Mouse (Mus musculus) c-Kit-negative CD71-positive TER-119-positive erythroid progenitor cells, embryonic 14.5 days (primary cell): ENCODE data around the gene Ptprm.

Source experiments
- DNase-seq: peaks from one replicate; pipeline ENCODE4 v3.0.0-alpha.2; 2013; ENCODE audit warnings: low read depth, low spot score

Ptprm gene

DNA sequence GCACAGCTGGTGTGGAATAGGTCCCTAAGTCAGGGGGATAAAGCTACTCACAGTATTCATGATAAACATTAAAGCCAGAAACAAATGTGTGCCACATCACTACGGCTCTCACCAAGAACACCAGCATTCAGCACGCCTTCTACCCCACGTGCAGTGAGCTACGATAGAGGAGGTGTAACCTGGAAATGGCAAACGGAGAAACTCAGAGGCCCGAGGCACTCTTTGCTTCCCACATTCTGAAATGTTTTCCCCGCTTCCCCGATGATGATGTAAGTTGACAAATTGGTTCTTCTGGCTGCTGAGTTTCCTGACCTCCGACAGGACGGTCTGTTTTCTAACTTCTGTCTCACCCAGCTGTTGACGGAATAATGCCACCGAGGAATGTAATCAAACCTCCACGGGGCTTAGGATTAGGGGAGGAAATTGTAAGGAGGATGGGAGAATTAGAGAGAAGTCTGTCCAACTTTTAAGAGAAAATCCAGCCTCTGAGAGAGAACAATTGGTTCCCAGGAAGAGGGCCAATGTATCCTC lies 72.6 kb downstream of the Ptprm start:
- no peak for DNase-seq

DNA sequence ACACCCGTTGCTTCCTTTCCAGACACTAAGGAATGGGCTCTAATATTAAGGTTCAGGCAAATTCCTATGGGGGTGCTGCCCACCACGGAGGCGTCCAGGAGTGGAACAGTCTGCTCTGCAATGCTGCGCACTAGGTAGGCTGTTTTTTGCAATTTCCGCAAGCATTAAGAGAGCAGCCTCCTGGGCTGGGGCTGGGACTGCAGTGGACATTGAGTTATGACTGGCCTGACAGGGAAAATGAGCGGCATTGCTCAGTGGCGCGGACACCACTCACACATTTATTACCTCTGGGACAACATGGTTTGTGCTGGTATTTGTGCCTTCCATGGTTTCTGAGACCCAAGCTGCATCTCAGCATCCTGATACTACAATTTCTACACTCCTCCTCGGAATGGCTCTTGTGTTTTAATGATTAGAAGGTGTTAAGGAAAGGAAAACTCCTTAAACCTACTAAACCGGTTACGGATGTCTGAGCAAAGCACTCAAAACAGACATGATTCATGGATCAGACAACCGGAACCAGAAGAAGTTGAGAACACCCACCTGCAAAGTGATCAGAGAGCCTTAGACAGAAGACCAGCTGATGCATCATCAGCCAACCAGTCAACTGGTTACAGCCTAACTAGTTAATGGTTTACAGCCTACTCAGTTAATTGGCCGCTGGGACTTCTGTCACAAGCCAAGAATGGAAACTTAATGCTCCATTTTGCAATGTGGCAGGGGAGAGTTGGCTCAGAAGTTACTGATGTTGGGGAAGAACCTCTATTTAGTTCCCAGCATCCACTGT lies 76.9 kb downstream of the Ptprm start:
- no peak for DNase-seq

DNA sequence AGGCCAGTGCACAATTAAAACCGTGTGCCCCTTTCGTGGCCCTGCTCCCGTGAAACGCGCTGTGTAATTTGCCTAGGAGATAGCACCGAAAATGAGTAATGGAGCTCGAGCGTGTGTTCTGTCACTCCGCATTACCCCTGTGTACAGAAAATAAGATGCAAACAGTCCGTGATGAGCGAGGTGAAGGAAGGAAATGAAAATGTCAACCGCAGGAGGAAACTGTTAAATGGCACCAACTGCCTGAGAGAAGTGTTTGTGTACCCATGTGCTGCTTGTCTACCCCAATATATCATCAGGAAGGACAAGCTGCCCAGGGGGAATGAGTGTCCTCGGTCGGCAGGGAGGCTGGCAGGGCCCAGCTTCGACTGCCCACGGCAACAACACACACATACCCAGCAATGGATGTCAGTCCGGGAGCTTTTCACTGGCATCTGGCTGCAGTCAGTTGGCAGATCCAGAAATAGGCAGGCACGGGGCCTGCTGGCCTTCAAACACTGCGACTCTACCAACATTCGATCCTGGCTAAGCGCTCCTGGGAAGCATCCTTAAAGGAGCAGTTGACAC lies 79.6 kb downstream of the Ptprm start:
- DNase-seq: no peak

DNA sequence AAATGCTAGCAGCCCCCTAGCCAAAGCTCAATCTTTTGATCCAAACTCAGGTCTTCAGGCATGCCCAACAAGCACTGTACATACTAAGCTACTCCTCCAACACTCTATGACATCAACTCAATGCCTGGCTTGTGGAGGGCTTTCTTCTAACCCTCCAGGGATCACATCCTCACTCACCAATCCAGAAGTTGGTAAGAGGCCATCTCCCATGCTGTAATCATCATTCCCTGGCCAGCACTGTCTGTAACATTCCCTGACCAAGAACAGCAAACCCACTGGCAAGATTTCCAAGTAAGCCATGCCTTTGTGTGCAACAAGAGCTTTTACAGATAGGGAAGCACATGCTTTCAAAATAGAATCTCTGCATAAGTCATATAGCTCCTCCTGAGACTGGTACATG lies 81.3 kb downstream of the Ptprm start:
- DNase-seq: no peak

DNA sequence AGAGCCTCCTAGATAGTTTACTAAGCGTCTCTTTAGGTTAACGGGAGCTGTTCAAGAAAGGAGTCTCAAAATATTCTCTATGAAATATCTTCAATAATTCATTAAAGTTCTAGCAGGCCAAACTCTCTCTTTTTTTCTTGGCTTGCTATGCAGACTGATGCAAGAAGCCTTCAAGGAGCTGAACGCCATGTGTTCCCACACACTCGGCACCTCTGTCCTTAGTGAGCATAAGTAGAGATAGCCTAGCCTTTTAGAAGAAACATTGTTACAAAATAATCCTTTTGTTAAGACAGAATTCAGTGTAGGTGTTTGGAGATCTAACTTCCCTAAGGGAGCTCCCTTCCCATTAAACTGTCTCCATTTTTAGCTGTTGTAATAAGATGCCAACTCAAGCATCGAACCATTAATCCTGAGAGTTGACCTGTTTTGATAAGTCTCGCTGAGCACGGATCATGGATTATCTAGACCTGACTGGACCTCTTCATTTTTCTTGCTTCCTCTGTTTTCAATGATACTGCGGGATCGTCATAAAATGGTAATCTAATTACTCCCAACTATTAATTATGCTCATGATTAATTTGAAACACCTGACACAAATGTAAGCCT lies 85.7 kb downstream of the Ptprm start:
- no peak for DNase-seq

DNA sequence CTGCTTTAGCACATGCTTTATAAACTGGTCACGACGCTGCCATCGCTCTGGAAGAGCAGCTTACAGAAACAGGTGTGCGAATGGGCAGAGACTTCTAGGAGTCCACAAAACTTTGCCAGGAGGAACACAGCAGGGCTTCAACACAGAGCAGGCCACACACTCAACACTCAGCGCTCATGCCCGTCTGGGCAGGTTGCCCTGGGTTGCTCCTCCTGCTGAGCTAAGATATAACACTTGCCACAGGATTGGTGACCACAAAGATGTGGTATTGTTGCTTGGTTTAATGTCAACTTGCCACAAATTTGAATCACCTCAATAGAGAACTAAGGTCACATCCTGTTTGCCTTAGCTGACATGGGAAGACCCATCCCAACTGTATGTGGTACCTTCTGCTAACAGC lies 88.0 kb downstream of the Ptprm start:
- DNase-seq: no peak

DNA sequence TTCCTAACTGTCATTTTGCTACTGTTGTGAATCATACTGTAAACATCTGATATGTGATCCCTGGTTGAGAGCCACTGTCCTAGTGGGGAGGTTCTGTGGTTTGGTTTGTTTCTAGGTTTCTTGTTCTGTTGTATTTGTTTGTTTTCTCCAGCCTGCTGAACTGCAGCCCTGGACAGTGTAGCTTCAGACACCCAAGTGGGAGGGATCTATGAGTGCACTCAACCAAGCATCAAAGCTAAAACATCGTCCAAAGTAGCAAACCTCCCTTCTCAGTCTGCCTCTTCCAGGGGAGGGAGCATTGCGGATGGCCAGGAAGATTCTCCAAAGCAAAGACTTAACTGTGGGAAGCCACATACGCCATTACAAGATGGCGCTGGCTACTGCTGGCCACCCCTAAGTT lies 88.7 kb downstream of the Ptprm start:
- DNase-seq: no peak

DNA sequence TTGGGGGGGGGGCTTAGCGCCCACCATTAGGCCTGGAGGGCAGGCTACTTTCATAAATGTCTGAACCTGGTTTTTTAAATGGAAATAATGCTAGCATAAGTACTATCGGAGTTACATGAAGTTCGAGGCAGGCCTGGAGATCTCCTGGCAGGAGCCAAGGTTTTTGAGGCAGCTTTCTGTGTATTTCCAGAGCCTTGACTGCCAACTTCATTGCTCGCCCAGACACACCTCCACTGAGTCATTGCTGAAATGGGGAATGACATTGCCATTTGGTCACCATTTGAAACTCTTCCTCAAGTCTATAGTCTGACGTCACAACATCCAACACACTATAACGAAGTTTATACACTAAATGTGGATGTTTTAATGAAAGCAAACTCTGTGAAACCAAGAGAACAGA lies 89.5 kb downstream of the Ptprm start:
- no peak for DNase-seq

DNA sequence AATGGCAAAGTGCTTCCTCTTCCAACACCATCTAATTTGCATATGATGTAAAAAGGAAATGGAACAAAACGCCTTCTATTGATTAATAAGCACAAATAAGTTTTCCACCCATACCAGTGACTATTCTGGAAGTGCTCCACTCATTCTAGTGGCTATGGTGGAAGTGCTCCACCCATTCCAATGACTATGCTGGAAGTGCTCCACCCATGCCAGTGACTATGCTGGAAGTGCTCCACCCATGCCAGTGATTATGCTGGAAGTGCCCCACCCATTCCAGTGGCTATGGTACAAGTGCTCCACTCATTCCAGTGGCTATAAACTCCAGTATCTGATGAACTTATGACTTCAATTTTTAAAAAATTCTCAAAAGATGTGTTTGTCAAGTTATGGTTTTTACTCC lies 91.2 kb downstream of the Ptprm start:
- no peak for DNase-seq

DNA sequence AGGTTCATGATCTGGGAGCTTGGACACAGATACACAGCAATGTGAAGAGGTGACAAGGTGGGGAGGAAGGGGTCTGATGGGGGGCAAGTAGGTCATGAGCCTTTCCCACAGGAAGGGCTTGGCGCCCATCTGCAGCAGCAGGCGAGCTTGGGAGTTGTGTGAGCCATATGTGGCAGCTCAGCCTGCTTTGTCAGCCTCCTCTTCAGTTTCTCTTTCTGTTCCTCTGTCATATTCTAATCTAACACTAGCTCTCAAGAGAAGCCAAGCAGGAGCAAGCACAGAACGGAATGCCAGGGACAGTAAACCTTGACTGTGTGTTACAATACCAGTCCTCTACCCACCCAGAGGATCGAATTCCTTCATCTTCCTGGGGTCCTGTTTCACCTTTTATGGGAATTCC lies 94.2 kb downstream of the Ptprm start:
- DNase-seq: no peak

DNA sequence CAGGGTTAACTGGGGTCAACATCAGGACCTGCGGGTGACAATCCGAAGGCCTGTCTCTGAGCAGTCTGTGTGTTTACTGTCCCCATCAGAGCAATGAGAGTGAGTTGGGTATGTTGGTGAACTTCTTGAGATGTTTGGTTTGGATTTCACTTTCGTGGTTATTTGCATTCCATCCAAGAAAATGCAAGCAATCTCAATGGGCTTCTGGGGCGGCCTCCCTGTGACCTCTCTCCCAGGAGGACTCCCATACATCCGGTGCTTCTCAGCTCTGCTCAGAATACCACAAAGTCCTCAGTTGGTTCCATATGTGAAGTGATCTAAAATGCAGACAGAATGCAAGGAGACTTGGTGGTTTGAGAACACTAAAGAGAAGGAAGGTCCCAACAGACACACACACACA lies 96.5 kb downstream of the Ptprm start:
- no peak for DNase-seq

DNA sequence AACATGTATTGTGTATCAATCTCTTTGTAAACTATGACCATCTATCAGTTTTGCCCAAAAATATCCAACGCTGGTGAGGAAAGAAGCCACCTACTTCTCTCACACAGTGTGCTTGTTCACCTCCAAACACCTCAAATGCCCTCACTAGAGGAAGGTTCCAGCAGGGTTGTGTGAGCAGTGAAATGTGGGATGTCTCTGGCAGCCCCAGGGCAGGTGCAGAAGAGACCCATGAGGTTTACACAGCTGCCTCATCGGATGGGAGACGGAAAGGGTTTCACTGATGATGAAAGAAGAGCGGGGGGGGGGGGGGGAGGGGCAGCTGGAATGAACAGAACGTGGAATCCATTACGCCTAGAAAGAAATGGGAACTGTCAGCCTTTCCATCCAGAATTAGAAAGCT lies 98.1 kb downstream of the Ptprm start:
- DNase-seq: no peak

DNA sequence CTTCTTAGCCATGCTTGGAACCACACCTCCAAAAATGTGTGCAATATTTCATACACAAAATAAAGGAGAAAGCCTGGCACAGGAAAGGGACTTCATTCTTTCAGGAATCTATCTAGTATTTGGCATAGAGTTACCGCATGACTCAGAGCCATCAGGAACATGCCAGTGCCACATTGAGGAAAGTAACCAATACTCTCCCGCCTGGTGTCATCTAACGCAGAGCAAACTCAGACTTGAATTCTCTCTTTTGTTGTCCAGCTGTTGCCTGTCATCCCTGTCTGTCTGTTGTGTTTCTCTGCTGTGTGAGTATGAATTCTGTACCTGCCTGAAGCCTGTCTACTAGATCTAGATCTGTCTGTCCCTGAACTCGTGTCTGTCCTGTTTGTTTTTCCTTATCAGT lies 100.8 kb downstream of the Ptprm start:
- DNase-seq: no peak

DNA sequence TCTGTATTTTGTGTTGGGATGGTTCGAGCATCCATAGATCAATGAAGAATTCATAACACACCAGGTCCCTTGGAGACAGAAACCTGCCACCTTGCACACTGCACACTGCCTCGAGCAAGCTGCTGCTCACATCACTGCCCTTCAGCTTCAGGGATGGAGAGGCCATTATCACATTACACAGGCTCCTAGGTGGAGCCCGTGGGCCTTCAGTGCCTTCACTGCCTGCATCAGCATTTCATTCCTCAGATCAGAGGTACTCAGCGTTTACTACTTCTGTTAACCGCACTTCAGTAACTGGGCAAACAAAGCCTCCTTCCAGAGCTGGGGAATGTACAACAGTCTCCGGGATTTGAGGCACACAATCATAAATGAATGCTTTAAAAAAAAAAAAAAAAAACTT lies 101.3 kb downstream of the Ptprm start:
- DNase-seq: no peak

DNA sequence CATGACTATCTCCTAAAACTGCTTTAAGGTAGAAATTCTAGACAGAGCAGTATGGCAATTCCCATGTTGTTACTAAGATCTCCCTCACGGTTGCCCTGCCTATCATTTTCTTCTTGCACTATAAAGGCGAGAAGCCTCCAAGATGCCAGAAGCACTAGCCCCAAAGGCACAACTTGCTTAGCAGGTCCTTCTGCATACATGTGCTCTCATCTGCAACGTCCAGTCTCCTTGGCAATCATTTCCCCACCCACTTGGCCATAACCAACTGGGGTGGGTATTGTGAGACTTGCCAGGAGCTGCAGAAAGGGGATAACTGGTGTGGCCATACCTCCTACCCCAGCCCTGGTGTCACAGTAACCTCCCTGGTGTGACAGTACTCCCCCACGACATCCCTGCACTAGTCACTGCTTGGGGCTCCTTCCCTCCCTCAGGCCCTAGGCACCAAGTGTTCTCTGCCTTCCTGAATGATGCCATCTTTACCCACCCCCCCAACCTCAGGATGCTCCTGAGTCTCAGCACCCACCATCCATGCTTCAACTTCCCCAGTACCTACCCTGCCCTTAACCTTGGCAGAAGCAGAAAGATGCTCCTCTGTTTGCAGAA lies 108.9 kb downstream of the Ptprm start:
- no peak for DNase-seq

DNA sequence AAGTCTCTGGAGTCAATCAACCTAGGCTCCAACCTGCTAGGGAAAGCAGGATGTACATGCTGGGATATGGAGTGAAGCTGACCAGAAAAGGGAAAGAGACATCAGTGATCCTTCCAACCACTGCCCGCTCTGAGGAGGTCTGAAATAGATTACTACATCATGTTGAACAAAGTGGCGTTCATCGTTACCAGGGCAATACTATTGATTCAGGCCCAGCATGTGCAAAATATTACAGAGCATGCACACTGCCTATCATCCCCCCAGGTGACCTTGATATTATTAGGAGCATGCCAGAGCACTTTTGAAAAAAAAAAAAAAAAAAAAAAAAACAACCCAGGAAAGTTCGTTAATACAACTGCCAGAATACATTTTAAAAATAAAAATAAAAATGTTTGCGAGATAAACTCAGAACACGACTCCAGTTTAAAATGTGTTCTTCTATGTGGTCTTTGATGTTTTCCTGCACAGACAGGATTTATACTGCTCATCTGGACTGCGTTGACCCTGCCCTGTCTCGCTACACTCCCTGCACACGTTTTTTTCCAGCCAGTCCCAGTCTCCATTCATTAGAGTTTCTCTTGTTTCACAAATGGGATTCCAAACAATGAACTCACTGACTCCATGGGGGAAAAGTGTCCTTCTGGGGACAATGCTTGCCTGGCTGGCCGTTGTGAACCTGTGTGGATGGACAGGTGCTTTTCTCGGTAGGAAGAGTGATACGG lies 111.3 kb downstream of the Ptprm start:
- no peak for DNase-seq

DNA sequence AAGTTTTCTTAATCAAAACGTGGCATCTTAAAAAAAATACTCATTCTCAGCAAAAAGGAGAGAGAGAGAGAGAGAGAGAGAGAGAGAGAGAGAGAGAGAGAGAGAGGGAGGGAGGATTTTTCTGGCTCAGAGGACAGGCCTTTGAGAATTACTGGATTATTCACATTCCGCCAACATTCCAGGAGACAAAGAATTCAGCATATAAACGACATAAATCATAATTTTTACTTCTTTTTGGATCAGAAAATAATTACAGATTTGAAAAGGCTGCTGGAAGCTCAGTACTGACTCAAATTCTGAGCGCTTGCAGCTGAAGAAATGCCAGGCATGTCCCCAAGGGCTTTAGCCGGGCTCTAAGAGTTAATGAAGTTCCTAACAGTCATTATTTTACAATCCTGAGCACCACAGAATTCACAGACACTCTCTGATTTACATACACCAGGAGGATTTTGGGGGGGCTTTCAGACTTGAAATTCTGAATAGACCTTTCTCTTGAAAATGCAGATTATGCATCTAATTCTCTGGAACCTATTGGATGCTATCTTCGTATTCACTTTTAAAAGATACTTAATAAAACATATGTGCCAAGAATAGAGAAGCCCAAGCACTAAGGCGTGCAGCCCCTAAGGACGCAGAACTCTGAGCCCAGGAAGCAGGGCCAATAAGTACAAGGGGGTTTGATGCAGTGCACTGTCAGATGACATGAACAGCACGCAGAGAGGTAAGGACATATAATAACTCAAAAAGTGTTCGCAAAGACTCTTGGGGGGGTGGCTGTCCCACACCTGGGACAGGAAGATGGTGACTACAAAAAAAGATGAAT lies 112.1 kb downstream of the Ptprm start:
- no peak for DNase-seq

DNA sequence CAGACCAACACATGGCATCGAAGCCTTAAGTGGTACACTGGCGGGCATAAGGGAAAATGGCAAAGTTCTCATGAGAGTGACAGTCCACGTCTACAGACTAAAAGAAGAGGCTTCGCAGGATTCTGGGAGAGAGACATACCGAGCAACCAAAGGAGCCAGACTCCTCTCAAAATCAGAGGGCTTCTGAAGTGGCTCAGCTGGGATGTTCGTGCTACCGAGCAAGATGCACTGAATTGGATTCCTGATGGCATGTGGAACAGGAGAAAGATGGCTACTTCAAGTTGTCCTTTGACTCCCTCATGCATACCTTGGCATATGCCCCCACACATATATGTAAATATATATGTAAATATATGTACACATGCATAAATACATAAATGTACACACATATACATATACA lies 115.4 kb downstream of the Ptprm start:
- DNase-seq: no peak

DNA sequence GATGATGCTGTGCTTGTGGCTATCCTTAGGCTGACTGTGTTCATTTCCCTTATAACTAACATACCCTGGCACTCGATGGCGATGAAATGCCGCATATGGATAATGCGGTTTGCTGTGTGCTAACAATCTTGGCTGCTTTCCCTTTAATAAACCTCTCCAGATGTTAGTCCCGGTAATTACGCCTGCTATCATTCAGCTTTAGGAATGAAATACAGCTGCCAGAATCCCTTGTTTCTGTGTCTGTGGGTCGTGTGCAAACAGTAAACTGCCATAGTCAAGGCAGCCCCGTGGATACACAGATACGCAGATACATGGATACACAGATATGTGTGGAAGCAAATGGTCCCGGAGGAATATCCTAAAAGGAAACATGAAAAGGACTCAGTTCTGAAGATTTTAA lies 116.8 kb downstream of the Ptprm start:
- no peak for DNase-seq

DNA sequence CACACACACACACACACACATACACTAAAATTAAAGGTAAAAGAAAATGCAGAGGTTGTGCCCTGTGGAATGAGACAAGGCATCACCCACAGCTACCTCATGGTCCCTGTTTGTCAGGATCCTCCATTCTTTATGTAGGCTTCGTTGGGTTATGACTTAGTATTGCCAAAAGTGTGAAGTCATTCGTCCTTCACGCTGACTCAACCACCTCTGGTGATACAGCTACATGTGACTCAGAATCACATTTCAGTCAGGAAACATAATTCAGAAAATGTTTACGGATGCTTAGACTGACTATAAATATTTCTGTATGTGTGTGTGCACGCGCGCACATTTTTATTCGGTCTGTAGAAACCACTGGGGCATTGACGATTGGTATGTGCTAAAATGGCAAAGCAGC lies 121.2 kb downstream of the Ptprm start:
- no peak for DNase-seq

DNA sequence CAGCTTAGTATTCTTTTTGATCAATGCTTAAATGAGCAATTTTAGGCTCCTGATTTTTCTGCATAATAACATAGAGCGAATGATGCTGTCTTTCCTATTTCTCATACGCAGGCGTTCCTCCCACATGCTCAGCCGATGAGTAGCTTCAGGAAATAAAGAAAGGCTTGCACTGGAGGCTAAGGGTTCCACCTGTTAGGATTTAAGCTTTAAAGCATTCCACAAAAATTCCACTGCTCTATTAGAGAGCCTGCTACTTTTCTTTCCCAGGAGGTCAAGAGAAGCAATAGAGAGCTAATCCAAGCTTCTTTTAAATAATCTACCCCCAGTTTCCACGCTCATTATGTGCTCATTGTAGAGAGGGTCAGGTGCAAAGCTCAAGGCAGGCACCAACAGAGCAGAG lies 127.3 kb downstream of the Ptprm start:
- DNase-seq: no peak
